Mouse (Mus musculus) urinary bladder, postnatal 14 days (tissue): ENCODE measurements around the gene Nckap5.

ENCODE experiments used
- DNase-seq: peaks from one replicate; pipeline ENCODE4 v3.0.0; 2021; ENCODE audit warnings: low spot score

Gene Nckap5

DNA sequence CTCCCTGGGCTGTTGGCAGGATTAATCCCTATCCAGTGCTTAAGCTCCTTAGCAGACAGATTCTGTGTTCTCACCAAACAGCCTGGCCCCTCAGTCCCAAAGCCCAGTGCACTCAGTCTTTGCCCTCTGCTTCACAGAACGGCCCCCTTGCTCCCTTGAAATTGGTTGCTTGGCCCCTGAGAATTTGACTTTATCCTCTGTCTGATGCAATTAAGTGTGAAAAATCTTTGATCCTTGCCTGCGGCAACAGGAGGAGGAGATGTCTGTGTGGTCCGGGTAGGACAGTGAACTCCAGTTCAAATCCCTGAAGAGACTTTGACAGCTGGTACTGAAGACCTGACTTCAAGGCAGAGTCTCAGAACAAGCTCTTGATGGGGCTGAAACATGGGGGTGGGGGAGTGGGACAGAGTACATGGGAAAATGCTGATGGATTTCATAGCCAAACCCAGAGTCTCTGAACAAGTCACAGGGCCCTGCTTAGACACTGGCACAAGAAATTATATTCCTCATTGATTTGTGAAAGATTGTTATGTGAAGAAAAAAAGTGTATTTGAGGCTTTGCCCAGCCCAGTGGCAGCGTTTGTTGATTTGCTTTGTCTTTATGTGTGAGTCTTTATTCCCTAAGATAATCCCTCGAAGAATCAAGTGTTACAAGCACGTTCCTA lies 65.0 kb downstream of the Nckap5 start:
- DNase-seq = no peak

DNA sequence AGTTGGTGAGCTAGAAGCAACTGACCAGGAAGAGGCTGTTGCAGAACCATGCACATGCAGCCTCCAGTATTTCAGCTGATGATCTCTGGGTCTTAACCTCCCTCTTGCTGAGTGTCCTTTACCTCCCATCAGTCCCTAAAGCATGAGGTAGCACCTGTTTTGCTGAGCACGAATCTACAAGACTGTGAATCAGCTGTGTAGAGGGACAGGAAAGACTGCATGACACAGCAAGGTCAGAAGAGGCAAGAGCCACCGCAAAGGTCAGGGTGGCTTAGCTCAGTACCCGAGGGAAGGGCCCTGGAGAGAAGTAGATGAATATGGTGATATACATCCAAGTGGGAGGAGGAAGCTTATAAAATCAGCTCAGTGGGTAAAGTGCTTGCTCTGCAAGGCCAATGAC lies 66.4 kb downstream of the Nckap5 start:
- DNase-seq = no peak

DNA sequence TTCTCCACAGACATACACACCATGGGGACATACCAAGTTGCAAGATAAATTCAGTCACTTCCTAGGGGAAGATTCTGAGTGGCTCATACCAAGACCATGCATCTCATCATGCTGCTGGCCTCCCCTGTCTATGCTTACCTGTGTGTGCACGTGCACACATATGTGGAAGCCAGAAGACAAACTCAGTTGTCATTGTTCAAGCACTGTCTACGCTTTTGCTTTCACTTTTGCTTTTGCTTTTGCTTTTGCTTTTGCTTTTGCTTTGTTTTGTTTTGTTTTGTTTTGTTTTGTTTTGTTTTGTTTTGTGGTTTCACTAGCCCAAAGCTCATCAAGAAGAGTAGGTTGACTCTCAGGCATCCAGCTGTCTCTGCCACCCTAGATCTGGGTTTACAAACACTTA lies 67.4 kb downstream of the Nckap5 start:
- no peak for DNase-seq

DNA sequence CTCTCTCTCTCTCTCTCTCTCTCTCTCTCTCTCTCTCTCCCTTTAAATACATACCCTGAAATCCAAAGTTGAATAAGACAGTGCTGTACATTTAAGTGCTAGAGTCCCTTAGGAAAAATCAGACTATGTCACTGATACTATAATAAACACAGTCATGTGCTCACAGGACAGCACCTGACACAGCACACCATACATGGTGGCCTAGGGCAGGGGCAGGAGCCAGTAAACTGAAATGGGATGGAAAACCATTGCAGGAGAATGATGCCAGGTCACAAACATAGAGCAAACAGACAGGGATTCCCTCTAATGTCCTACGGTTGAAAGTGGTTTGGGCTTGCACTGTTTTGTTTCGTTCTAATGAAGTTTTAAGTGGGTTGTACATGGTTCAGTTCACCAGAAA lies 70.2 kb downstream of the Nckap5 start:
- DNase-seq = no peak

DNA sequence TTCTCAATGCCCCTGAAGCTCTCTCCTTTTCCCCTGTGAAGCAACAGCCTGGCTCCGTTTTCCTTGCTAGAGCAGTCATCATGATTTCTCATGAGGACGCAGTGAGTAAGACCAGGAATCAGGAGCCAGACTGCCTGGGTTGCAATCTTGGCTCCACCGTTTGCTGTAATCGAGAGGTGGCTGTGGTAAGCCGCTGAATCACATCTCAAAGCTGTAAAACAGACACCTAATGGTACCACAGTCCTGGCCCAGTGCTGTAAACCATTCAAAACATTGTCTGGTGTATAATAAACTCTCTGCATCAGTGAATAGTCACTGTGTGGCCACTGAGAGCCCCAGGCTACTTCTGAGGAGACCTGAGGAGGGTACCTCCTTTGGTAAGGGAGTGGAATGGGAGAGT lies 74.9 kb downstream of the Nckap5 start:
- DNase-seq = peak; percentile 20

DNA sequence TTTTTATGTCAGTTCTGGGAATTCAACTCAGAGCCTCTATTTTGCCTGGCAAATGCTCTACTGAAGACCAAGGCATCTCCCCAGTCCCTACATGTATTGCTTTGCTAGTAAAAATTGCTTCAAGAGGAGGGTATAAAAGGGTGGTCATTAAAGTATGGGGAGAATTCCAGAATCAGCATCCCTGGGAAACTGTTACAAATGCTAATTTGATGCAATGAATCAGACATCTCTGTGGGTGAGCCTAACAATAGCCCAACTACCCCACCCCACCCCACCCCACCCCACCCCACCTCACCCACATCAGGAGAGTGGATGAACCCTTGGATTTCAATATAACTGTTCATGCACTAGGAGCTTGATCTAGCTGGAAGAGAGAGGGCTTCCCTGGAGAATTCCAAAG lies 77.0 kb downstream of the Nckap5 start:
- DNase-seq = no peak

DNA sequence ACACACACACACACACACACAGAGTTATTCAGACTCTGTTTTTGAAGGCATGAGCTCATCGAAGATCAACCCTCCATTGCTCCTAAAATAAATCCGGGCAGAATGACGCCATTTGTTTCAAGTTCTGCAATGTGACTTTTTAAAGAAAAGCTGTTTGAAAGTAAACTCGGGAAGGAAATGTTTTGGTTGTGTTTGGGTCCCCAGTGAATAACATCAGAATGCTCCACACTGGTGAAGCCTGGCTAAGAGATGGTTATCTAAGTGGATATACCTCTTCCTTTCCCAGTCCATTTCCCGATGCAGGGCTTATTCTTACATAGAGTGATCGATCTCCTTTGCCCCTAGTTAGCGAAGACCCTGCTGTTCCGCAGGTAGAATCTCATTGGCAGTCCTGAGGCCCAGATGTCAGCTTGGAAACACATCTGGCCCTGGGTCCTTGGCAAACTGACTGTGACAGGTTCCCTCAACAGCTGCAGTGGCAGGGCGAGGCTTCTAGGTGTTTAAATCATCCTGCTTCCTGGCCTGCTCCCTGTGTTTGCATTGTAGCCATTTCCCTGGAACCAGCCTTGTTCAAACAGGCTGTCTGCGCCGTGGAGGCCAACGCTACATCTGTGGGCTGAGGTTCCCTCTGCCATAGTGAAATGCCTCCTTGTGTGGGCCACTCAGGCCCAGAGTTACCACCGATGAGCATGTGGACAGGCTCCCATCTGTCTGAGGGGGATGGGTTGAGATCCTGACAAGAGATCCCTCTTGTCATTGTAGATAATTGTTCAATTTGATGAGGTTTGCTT lies 78.2 kb downstream of the Nckap5 start:
- DNase-seq = no peak

DNA sequence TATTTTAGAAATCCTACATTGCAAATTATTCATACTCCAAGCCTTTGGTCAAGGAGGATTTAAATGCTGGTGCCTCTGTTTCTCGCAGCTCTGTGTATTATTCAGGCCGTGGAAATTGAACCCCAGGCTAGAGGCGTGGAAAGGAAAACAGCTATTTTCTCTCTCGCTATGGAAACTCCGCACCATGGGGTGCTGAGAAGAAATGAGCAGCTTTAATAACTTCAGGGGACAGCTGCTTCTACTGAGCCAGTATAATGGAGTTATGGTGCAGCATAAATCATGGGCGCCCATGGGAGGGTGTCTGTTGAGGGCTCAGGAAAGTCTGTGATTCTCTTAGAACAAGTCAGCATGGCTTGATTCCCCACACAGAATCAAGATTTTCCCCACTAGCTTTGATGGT lies 79.5 kb downstream of the Nckap5 start:
- DNase-seq = no peak

DNA sequence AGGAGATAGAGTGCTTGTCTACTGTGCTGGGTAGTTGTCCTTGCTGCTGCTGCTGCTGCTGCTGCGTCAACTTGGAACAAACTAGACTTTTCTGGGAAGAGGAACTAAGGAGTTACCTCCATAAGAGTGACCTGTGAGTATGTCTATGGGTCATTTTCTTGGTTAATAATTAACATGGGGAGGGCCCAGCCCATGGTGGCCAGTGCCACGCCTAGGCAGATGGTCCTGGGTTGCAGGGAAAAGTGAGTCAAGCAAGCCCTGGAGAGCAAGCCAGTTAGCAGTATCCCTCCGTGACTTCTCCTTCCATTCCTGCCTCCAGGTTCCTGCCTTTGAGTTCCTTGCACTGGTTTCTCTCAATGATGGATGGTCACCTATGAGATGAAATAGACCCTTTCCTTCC lies 80.4 kb downstream of the Nckap5 start:
- no peak for DNase-seq

DNA sequence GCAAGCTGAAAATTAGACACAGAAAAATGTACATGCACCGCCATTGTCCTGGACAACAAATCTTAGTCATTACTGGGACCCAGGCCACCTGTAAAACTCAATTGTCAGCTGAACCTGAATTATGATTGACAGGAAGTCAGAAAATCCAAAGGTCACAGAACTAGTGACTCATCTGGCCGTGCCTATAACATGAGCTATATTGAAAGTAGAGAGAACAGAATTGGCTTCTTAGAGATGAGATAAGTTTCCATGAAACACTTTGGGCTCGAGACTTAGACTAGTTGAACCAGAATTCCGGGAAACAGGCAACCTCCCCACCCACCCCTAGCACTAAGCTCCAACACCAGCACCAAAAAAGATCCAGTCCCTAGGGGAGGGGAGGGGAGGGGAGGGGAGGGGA lies 82.7 kb downstream of the Nckap5 start:
- no peak for DNase-seq

DNA sequence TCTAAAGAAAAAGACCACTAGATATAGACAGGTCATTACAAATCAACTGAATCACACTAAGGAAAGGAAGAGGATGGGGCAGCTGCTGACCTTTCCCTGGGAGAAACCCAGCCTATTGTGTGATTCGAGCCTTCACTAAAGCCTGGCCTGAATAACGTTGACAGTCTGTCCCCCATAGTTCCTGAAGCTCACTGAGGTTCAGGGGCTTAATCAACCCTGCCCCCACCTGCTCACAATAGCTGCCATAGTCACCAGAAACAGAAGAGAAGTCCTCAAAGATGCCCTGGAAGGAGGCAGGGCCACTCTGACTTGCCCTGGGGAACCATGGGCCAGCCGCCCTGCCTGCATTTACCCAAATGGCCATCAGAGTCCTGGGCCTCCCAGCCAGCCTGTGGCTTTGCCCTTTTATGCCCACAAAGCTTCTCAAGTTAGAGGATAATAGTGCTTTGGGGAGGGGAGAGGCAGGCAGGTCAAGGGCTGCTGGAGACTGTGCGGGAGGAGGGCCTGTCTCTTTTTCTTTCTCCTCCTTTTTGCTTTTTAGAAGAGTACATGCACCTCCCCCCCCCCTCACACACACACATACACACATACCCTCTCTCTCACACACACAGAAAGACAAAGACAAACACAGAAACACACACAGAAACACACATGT lies 85.0 kb downstream of the Nckap5 start:
- DNase-seq = no peak

DNA sequence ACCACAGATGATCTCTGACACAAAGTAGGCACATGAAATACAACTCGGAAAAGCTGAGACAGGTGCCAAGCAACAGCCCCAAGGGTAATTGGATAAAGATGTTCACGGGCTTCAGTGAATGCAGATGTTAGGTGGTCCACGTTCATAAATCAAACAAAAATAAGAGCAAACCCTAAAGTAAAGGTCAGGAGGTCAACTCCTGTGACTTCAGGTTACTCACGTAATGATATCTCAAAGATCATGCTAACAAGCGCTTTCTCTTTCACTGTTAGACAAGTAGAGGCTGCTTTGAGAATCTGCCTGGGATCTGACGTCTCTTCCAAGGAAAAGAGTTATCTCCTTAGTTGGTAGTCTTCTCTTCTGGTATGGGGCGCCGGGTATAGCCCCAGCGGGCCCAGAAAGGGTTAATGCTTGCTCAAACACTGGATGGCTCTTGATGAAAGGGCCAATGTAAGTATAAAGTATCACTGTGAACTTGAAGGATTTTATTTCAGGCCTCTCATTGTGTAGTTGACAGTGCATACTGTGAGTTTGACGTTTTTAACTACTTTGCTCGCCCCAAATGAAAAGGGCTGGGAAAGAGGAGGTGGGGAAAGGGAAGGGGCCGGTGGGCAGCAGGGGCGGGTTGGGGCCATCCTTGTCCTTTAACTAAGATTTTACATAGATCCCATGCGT lies 85.8 kb downstream of the Nckap5 start:
- DNase-seq = no peak

DNA sequence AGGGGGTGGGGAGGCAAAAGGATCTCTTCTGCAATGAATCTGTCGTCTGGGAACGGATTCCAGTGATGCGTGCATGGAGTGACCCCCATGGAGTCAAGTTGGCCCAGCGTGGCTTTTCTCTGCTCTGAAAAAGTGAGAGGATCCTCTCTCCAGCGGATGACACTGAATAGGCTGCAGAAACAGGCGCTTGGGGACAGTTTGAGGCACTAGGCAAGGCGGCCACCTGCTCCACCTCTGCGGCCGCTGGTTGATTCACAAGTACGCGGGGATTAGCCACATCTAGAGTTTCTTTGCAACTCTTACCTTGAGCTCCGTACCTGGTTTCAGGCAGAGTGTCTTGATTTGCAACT lies 92.3 kb downstream of the Nckap5 start:
- DNase-seq = peak; percentile 7

DNA sequence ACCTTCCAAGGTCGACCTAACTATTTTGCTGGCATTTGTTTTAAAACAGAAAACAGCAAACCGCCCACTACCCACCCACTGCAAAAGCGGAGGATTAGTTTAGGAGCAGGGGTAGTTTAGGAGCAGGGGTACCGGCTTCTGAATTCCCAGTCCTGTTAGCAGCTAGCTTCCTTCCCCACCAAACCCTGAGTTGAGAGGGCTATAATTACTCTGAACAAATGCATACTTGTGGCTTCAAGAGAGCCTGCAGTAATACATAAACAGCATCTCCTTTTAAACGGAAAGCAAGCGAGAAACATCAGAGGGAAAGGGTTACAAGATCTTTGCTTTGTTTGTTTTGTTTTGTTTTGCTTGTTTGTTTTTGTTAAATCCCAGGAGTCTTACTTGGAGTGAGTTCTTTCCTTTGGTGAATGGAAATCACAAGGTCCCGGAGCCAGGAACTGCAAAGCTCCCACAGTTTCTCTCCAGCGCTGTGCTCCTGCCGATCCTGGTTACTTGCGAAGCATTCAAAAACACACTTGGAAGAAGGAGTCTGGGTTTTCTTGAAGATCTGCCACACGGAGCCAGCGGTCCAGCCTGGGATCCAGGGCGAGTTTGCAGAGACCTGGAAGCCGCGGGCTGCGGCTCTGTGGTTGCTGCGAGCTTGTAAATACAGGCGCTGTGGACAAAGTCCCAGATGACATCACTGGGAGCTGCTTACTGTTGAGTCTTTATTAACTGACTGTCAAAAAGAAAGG lies 92.9 kb downstream of the Nckap5 start:
- peak; percentile 56 for DNase-seq

DNA sequence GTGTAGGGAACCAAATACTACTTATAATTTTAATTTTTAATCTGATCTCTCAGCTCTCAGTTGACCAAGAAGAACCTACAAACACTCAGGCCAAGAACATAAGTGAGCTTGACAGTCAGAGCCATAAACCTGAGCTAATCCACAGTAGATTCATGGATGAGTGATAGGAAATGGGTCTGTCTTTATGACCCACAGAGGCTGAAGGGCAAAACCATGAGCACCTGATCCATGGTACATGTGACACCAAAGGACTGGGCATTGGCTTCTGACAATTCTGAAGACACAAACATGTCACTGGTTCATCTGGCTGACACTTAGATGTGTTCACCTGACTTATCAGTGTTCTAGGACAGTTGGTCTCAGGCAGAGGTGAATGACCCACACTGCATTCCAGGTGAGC lies 98.9 kb downstream of the Nckap5 start:
- no peak for DNase-seq

DNA sequence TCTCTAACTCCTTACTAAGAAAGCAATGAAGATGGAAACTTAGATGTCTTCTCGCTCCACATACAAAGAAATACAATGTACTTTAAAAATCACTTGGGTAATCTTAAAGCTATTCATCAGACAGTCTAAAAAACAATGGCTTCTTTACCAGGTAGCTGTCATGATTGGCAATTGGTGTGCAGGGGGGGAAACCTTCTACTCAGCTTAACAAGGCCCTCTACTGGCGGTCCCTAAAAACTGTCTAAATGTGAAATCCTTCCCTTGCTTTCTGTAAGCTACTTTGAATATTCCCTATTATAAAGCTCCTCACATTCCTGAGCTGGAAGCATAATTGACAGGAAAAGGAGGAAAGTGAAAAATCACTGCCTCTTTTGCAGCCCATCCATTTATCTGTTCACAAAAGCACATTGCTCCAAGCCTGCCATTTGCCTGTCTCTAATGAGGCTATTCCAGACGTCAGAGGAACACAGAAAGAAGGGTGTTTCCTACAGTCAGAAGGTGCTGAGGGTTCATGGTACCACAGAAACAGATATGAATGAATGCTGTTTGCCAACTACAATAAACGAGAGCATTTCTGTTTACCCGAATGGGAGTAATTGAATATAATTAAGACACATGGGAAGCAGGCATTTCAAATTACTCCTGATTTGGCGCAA lies 104.1 kb downstream of the Nckap5 start:
- no peak for DNase-seq

DNA sequence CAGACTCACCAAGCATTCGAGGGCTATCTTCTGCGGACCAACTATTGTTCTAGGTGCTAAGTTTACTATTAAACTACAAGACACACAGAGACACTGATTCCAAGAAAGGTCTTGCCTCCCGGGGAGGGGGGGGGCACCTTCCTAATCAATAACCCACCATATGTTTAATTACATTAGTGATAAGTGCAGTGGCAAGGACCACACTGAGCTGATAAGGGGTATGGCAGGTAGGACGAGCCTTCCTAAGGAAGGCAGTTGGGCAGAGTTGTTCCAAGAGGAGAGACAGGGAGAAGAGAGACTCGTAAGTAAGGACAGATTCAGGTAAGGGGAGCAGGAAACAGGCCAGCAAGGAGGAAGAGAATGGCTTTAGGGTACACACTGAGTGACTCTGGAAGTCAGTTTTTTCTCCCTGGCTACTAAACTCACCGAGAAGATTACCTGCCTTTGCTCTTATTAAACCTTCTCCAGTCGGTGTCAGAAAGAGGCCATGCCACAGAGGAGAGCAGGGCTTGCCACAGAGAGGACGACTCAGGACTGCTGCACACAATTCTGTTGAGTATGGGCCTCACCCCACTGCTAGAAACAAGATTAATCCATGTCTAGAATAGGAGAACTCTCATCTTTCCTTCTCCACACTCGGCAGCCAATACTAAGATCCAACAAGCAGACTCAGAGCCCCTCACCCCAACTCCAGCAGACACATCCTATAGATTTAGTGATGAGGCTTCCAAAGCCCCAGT lies 104.8 kb downstream of the Nckap5 start:
- DNase-seq = no peak

DNA sequence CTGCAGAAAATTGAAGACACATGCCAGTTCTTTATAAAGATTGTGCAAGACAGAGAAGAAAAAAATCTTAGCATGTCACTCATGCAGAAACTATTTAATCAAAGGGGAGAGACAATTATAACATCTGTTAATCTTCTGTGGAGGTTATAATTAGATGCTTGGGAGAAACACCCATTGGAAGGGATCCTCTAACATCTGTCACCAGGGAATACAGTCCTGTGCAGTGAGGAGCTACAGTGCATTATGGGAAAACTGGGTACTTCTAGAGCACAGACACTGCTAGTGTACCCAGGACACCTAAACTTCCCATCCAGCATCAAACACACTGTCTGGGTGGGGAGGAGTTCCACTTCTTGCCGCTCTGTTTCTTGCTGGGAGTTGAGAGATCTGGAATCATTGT lies 108.7 kb downstream of the Nckap5 start:
- DNase-seq = no peak

DNA sequence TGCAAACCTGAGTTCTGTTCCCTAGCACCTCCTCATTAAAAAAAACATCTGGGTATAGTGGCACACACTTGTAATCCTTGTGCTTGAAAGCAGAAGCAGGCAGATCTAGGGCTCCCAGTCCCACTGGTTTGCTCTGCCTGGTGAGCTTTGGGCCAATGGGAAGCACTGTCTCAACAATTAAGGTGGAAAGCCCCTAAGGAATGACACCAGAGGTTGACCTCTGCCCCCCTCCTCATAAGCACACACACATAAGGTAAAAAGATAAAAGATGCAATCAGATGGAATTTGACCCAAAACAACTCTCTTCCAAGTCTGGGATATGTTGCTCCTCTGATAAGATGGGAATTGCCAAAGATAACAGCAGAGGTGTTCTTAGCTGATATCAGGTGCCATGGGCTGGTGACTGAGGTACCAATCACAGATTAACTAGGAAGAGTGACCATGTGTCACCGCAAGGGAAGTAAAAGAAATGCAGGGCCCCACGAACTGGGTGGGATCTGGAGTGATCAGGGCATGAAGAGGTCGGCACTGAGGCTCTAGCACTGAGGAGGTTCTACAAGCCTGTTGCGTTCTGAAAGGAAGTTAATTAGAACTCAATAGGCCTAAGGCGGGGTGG lies 110.8 kb downstream of the Nckap5 start:
- no peak for DNase-seq

DNA sequence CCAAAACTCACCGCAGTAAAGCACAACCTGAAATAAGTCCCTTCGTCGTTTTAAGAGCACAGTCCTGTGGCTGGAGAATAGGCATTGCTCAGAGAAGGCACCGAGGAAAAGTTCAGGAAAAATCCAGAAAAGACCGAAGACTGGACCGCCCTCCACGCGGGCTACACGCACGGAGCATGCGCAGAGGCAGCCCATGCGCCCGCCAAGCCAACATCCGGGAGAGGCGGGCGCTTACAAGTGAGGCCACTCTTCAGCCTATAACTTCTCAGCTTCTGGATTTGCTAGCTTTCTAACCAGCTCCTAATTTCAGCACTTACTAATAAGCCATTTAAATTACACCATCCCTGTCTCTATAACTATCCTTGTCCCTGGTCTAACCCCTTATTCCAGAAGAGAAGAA lies 124.0 kb downstream of the Nckap5 start:
- no peak for DNase-seq

DNA sequence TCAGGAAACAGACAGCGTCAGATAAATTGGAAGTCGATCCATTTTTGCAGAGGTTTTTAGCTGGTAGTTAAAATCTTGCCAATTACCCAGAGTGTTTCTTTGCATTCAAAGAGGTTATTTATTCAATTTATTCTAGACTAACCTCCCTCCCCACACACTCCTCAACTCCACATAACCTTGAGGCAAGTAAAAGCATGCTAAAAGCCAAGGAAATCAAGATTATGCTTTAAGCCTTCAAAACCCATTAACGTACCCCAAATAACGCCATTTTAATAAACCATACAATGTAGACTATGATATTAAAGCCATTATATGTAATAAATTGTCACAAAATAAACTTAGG lies 129.7 kb downstream of the Nckap5 start:
- DNase-seq = no peak
